Mouse (Mus musculus) heart, postnatal 0 days (tissue): ENCODE data around the gene 1700061G19Rik. TPM values are rescaled to one million over a fixed set of nuclear protein-coding genes. Genes with fewer than 3 reads are reported as not detected.
A peak's percentile ranks its signal among the peaks of the same experiment; 100 is the strongest.

Experiments used
- ATAC-seq: fragments of 200-750 bp; cut with Nextera tagmentation; 2 replicates; pipeline ENCODE4 v1.8.0; 2017; ENCODE audit warnings: low read depth, moderate number of reproducible peaks, moderate library complexity; ENCODE audit not compliant: insufficient read depth
- DNase-seq: peaks from one replicate; pipeline ENCODE4 v3.0.0-alpha.2; 2016; ENCODE audit warnings: low spot score
- H3K27ac ChIP-seq: fragments of 300-500 bp; sonication (generic); 2 replicates; pipeline ENCODE4 v1.5.1; 2014; ENCODE audit warnings: low read depth, mild to moderate bottlenecking
- H3K27me3 ChIP-seq: fragments of 300-500 bp; sonication (generic); 2 replicates; pipeline ENCODE4 v1.6.1; 2014; ENCODE audit warnings: low read length, mixed read lengths; ENCODE audit not compliant: control insufficient read depth, insufficient read depth
- H3K36me3 ChIP-seq: fragments of 300-500 bp; sonication (generic); replicated peaks from 2 replicates; pipeline ENCODE4 v1.6.1; 2014; ENCODE audit warnings: low read length, mixed read lengths; ENCODE audit not compliant: control insufficient read depth, insufficient read depth
- H3K4me1 ChIP-seq: fragments of 300-500 bp; sonication (generic); 2 replicates; pipeline ENCODE4 v1.6.1; 2014; ENCODE audit warnings: antibody characterized with exemption; ENCODE audit not compliant: control insufficient read depth, insufficient read depth
- H3K4me2 ChIP-seq: fragments of 300-500 bp; sonication (generic); 2 replicates; pipeline ENCODE4 v1.6.1; 2014; ENCODE audit warnings: low read depth, mild to moderate bottlenecking, low read length, moderate library complexity
- H3K4me3 ChIP-seq: fragments of 300-500 bp; sonication (generic); 2 replicates; pipeline ENCODE4 v1.5.1; 2014; ENCODE audit warnings: low read depth, low read length
- H3K9ac ChIP-seq: fragments of 300-500 bp; sonication (generic); replicated peaks from 2 replicates; pipeline ENCODE4 v1.6.1; 2014; ENCODE audit warnings: low read depth, low read length, mixed read lengths
- H3K9me3 ChIP-seq: fragments of 300-500 bp; sonication (generic); replicated peaks from 2 replicates; pipeline ENCODE4 v1.6.1; 2016; ENCODE audit warnings: low read length; ENCODE audit not compliant: control insufficient read depth
- CTCF ChIP-seq: IDR thresholded peaks from 2 replicates; pipeline ENCODE4 v1.5.1; 2016; ENCODE audit warnings: antibody characterized with exemption, control low read depth, low read depth
- EP300 ChIP-seq: IDR thresholded peaks from 2 replicates; pipeline ENCODE4 v1.6.1; 2016; ENCODE audit warnings: antibody characterized with exemption, low read depth
- WGBS: fragments of 180-500 bp; shearing (Covaris S2); extraction: QIAGEN DNeasy Blood & Tissue Kit; methylation state at CpG from one replicate; pipeline ENCODE4 v1.1.7; 2014; 5-methylcytosine and 5-hydroxymethylcytosine counted together
- polyA plus RNA-seq: library from polyadenylated mRNA; unstranded; fragments of >200 nt; fragmentation: Nextera tagmentation; extraction: Ambion mirVana; gene quantifications from 2 replicates; pipeline ENCODE4 v1.2.1, GENCODE M21; 2015
- total RNA-seq: library from RNA; depleted of rRNA; stranded (reverse); fragments of >200 nt; gene quantifications from 2 replicates; pipeline ENCODE4 v1.2.3, GENCODE M21; 2014; ENCODE audit warnings: low replicate concordance

Gene 1700061G19Rik
- total and polyA plus RNA-seq, 2 experiments from 2014 or later: 0.36 TPM; not detected in 1

DNA sequence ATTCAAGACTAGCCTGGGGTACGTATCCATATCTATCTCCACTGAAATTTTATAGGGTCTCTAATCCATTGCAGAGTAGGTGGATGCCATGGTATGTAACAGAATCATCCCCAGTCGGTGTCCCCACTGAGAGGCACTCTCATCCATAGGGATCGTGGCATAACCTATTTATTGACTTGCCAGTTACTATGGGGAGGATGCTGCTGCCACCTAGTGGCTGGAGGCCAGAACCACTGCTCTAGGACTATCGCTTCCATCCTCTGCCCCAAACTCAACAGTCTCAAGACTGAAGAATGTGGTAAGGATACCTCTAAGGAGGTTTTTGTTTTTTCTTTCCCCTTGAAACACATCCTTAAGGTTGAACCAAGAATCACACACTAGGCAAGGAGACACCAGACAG, 17.1 kb upstream of the 1700061G19Rik start:
- H3K27me3 ChIP-seq: no peaks in the 10 kb centered on the region
- no peak overlapping the region for H3K4me2 ChIP-seq
- ATAC-seq (peak; percentile 24; the same call in 1 of the 2 replicates), DNase-seq (peak; percentile 40)
- no peak overlapping the region for H3K9ac ChIP-seq
- no peaks in the 10 kb centered on the region for H3K9me3 ChIP-seq
- TF ChIP-seq EP300 (no peak), CTCF (peak; percentile 76)
- no peak overlapping the region for H3K4me3 ChIP-seq
- WGBS: 60% methylated on average over 4 of the region's 4 CpGs
- H3K27ac ChIP-seq: peak overlapping the region; percentile 75
- H3K36me3 ChIP-seq: no peaks in the 10 kb centered on the region
- H3K4me1 ChIP-seq: no peaks in the 10 kb centered on the region; the same call in 1 of the 2 replicates

DNA sequence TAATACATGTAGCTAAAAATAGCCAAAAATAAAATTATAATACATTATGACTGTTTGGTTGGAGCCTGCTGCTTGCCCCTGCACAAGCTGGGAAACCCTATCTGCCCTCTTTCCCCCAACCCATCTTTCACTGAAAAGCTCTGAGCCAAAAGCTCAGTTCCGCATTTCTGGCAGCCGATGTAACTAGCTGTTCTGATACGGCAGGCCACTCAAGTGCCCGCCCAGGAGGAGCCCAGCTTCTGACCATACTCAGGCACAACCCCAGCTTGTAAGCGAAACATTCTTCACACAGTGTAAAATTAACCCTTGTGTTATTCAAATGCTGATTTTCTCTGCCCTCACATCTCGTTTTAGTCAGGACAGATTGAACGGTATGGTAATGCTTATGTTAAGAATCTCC, 16.4 kb upstream of the 1700061G19Rik start:
- DNase-seq (peak; percentile 80), ATAC-seq (peak; percentile 90)
- no peaks in the 10 kb centered on the region; the same call in 1 of the 2 replicates for H3K4me1 ChIP-seq
- TF ChIP-seq CTCF (no peak), EP300 (no peak)
- H3K27me3 ChIP-seq: no peaks in the 10 kb centered on the region
- H3K4me3 ChIP-seq: no peak overlapping the region
- no peak overlapping the region for H3K9ac ChIP-seq
- H3K27ac ChIP-seq: peak overlapping the region; percentile 75
- no peaks in the 10 kb centered on the region for H3K36me3 ChIP-seq
- WGBS: 20% methylated on average over 7 of the region's 7 CpGs
- H3K9me3 ChIP-seq: no peaks in the 10 kb centered on the region
- peak overlapping the region; percentile 1; the same call in 1 of the 2 replicates for H3K4me2 ChIP-seq

DNA sequence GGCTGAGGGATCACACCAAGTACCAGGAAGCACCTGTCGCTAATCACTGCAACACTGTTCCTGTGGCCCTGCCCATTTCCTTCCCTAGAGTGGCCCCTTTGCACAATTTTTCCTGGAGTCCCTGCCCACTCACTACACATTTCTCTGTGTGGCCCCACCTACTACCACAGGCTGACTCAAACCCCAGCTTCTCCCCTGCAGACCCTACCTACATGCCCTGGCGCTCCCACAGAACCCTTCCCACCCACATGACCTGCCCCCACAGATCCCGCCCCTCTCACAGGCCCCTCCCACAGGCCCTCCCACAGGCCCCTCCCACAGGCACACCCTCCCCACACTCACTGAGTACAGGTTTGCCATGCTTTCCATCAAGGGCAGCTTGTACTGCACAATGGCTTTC, 14.1 kb upstream of the 1700061G19Rik start:
- Histone ChIP-seq H3K27ac (no peak overlapping the region), H3K9ac (no peak overlapping the region), H3K4me1 (no peaks in the 10 kb centered on the region; the same call in 1 of the 2 replicates), H3K4me2 (no peak overlapping the region), H3K36me3 (no peaks in the 10 kb centered on the region), H3K4me3 (no peak overlapping the region), H3K27me3 (no peaks in the 10 kb centered on the region), H3K9me3 (no peaks in the 10 kb centered on the region)
- no peak for TF ChIP-seq EP300
- no peak for TF ChIP-seq CTCF
- ATAC-seq (no peak; the same call in 1 of the 2 replicates), DNase-seq (no peak)
- WGBS: 54% methylated on average over 2 of the region's 3 CpGs

DNA sequence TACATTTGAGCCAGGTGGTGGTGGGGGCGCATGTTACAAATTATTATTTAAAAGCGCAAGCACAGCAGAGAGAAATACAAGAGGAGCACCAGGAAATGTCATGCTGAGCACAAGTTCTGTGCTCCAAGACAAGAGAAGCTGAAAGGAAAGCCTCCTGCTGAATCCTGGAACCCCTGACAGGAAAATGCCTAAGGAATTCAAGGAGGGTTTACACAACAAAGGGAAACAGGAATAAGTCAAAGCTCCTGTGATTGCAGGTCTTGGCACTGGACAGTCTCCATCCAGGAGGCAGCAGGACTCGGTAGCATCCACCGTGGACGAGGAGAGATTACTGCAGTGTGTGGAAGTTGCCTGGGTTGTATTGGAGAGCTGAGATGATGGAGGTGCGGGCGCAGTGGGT, 9.2 kb upstream of the 1700061G19Rik start:
- Histone ChIP-seq H3K4me1 (no peaks in the 10 kb centered on the region), H3K27ac (no peak overlapping the region), H3K9me3 (peaks cover 6% of the 10 kb centered on the region; the same call in 1 of the 2 replicates), H3K36me3 (no peaks in the 10 kb centered on the region), H3K9ac (no peak overlapping the region), H3K27me3 (no peaks in the 10 kb centered on the region), H3K4me2 (no peak overlapping the region), H3K4me3 (no peak overlapping the region)
- ATAC-seq (no peak), DNase-seq (no peak)
- TF ChIP-seq EP300: no peak
- 72% methylated on average over 7 of the region's 7 CpGs for WGBS

DNA sequence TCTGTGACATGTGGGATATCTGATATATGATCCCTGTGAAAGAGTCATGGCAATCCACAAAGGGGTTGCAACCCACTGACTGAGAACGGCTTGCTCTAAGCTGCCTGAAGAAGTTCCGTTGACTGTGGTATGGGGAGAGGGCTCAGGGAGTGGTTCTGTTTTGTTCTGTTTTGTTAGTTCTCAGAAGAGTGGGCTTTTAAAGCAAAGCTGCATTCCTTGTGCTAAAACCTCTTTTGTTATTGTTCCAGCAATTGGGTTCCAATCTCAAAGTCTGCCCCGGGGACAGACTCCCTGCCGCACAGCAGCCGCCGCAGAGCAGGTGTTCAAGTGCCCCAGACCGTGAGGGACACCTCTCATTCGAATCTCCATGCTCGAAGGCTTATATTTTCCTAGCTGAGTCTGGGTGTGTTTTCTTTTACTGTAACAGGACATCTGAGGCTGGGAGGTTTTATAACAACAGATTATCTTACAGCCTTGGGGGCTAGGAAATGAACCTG, 5.7 kb upstream of the 1700061G19Rik start:
- Histone ChIP-seq H3K4me1 (no peaks in the 10 kb centered on the region), H3K9me3 (peaks cover 6% of the 10 kb centered on the region; the same call in 1 of the 2 replicates), H3K9ac (no peak overlapping the region), H3K27ac (no peak overlapping the region), H3K4me2 (no peak overlapping the region), H3K36me3 (no peaks in the 10 kb centered on the region), H3K27me3 (no peaks in the 10 kb centered on the region), H3K4me3 (no peak overlapping the region)
- TF ChIP-seq CTCF: no peak
- no peak for TF ChIP-seq EP300
- ATAC-seq (no peak), DNase-seq (no peak)
- 76% methylated on average over 9 of the region's 9 CpGs for WGBS

DNA sequence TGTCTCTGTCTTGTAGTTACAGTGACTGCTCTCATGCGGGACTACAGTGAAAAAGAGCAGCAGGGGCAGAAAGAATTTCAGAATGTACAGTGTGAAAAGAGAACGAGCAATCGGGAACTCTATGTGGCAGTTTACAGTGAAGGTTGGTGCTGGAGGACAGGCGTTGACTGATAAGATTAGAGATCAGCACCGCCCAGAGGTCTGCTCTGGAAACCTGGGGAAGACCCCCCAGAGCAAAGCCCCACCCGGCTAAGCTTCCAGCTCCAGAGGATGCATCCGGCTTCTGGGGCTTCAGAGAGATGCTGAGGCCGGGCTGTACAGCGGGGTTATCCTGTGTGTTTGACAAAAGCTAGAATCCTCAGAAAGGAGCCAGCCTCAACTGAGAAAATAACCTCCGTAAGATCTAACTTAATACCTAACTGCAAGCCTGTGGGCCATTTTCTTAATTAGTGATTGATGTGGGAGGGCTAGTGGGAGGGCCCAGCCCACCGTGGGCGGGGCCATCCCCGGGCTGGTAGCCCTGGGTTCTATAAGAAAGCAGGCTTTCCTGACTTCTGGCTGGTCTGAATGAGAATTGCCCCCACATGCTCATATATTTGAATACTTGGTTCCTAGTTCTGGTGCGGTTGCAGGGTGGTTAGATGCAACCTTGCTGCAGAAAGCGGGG, 4.9 kb upstream of the 1700061G19Rik start:
- Histone ChIP-seq H3K9ac (no peak overlapping the region), H3K4me2 (no peak overlapping the region), H3K4me1 (no peaks in the 10 kb centered on the region), H3K9me3 (peaks cover 6% of the 10 kb centered on the region; the same call in 1 of the 2 replicates), H3K4me3 (no peak overlapping the region), H3K27ac (no peak overlapping the region), H3K27me3 (no peaks in the 10 kb centered on the region), H3K36me3 (no peaks in the 10 kb centered on the region)
- DNase-seq (no peak), ATAC-seq (no peak)
- TF ChIP-seq CTCF: no peak
- no peak for TF ChIP-seq EP300
- WGBS: 47% methylated on average over 15 of the region's 15 CpGs
